Mouse (Mus musculus) heart, embryonic 12.5 days (tissue): ENCODE measurements around the gene Olfr91. TPM values are rescaled to one million over a fixed set of nuclear protein-coding genes. Genes with fewer than 3 reads are reported as not detected.
A peak's percentile ranks its signal among the peaks of the same experiment; 100 is the strongest.
"Not testable (repeated sequence)": the region's sequence is repeated elsewhere in the genome, so short reads cannot be mapped to it uniquely, and the experiment has no call there.

Source experiments
- ATAC-seq: fragments of 200-750 bp; cut with Nextera tagmentation; 2 replicates; pipeline ENCODE4 v1.8.0; 2017; ENCODE audit warnings: moderate TSS enrichment, moderate library complexity; ENCODE audit not compliant: insufficient number of reproducible peaks, low FRiP score
- H3K27ac ChIP-seq: fragments of 300-500 bp; sonication (generic); 2 replicates; pipeline ENCODE4 v1.5.1; 2016; ENCODE audit warnings: mild to moderate bottlenecking, moderate library complexity; ENCODE audit not compliant: poor library complexity, severe bottlenecking
- H3K27me3 ChIP-seq: fragments of 300-500 bp; sonication (generic); replicated peaks from 2 replicates; pipeline ENCODE4 v1.6.1; 2016; ENCODE audit warnings: mild to moderate bottlenecking, moderate library complexity
- H3K36me3 ChIP-seq: fragments of 300-500 bp; sonication (generic); 2 replicates; pipeline ENCODE4 v1.6.1; 2016; ENCODE audit warnings: mild to moderate bottlenecking, moderate library complexity
- H3K4me1 ChIP-seq: fragments of 300-500 bp; sonication (generic); replicated peaks from 2 replicates; pipeline ENCODE4 v1.6.1; 2016; ENCODE audit warnings: mild to moderate bottlenecking
- H3K4me2 ChIP-seq: fragments of 300-500 bp; sonication (generic); 2 replicates; pipeline ENCODE4 v1.6.1; 2016; ENCODE audit warnings: mild to moderate bottlenecking, moderate library complexity
- H3K4me3 ChIP-seq: fragments of 300-500 bp; sonication (generic); 2 replicates; pipeline ENCODE4 v1.5.1; 2016; ENCODE audit warnings: mild to moderate bottlenecking
- H3K9ac ChIP-seq: fragments of 300-500 bp; sonication (generic); 2 replicates; pipeline ENCODE4 v1.6.1; 2016; ENCODE audit warnings: mild to moderate bottlenecking, moderate library complexity
- H3K9me3 ChIP-seq: fragments of 300-500 bp; sonication (generic); replicated peaks from 2 replicates; pipeline ENCODE4 v1.6.1; 2016; ENCODE audit warnings: mild to moderate bottlenecking, moderate library complexity
- WGBS: fragments of 180-500 bp; shearing (Covaris S2); methylation state at CpG from one replicate; pipeline ENCODE4 v1.1.7; 2016; 5-methylcytosine and 5-hydroxymethylcytosine counted together
- polyA plus RNA-seq: library from polyadenylated mRNA; unstranded; fragments of >200 nt; fragmentation: Nextera tagmentation; extraction: Ambion mirVana; gene quantifications from 2 replicates; pipeline ENCODE4 v1.2.1, GENCODE M21; 2016

The Olfr91 gene
- polyA plus RNA-seq: 0.05 TPM in 1 of 2 replicates, not detected in the other

DNA sequence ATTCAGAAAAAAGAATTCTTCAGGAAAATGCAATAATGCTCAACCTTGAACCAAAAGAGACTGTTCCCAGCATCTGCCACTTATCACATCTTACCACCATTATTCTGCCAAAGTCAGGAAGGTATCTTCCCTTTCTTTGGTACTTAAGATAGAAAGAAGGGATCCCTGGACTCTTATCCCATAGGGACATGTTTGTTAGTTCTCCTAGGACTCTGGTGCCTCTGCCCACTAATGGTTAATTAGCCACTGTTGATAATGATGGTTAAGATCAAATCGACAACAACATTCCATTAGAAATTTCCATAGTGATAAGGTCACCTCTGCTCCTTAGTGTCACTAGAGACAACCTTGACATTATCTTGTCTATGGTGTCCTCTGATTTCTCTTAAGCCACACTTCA lies at the start of gene Olfr91:
Olfr91 (minus strand) TSS at position 101 of the 400 bp plus-strand sequence.
- H3K36me3 ChIP-seq: no peaks in the 10 kb centered on the region
- 78% methylated on average over 1 of the region's 1 CpGs for WGBS
- H3K4me3 ChIP-seq: no peak within 1 kb of the TSS
- no peak within 1 kb of the TSS for H3K4me2 ChIP-seq
- H3K27ac ChIP-seq: no peak within 1 kb of the TSS
- no peaks in the 10 kb centered on the region for H3K27me3 ChIP-seq
- H3K9ac ChIP-seq: no peak within 1 kb of the TSS
- no peaks in the 10 kb centered on the region for H3K4me1 ChIP-seq
- no peaks in the 10 kb centered on the region for H3K9me3 ChIP-seq
- no peak for ATAC-seq

DNA sequence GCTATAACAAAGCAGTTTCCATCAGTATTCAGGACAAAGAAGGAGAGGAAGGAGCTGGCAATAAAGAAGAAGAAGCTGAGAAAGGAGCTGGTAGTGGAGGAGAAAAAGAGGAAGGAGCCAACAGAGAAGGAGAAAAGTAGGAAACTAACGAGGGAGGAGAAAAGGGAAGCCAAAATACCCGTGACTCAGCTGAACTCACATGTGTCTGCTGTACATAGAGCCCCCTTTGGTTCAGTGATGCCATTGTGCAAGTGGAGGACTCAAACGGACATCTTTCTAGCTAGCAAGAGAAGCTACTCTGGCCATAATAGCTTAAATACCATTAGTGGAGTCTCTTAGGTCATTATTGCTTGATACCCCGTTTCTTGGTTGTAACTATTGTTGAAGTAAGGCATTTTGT lies 33.3 kb upstream of the Olfr91 start:
- H3K27ac ChIP-seq, H3K9ac ChIP-seq, H3K4me1 ChIP-seq, H3K36me3 ChIP-seq, H3K9me3 ChIP-seq, ATAC-seq, H3K4me3 ChIP-seq, H3K4me2 ChIP-seq, H3K27me3 ChIP-seq: not testable (repeated sequence)
- WGBS: 58% methylated on average over 4 of the region's 4 CpGs

DNA sequence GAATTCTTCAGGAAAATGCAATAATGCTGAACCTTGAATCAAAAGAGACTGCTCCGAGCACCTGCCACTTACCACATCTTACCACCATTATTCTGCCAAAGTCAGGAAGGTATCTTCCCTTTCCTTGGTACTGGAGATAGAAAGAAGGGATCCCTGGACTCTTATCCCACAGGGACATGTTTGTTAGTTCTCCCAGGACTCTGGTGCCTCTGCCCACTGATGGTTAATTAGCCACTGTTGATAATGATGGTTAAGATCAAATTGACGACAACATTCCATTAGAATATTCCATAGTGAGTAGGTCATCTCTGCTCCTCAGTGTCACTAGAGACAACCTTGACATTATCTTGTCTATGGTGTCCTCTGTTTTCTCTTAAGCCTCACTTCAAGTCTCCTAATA lies 21.9 kb upstream of the Olfr91 start, which contains the start of gene Olfr92:
Olfr92 (minus strand) TSS at position 101 of the 400 bp plus-strand sequence.
- H3K9ac ChIP-seq: no peak within 1 kb of the TSS
- ATAC-seq: no peak
- 78% methylated on average over 2 of the region's 2 CpGs for WGBS

GRCm38 (mm10) chr17:37093289-37093688 lies 4.8 kb downstream of the Olfr91 start:
- H3K4me2 ChIP-seq: no peak overlapping the region
- H3K4me3 ChIP-seq: no peak overlapping the region
- no peak overlapping the region for H3K27ac ChIP-seq
- H3K36me3 ChIP-seq: no peaks in the 10 kb centered on the region
- no peak overlapping the region for H3K9ac ChIP-seq
- H3K27me3 ChIP-seq: no peaks in the 10 kb centered on the region
- no peaks in the 10 kb centered on the region for H3K4me1 ChIP-seq
- WGBS: 74% methylated on average over 5 of the region's 5 CpGs
- no peak for ATAC-seq
- H3K9me3 ChIP-seq: no peaks in the 10 kb centered on the region

More for the DNA sequence above, 21.9 kb upstream of the Olfr91 start, which contains the start of gene Olfr92:
- H3K36me3 ChIP-seq: no peaks in the 10 kb centered on the region
- no peak within 1 kb of the TSS for H3K27ac ChIP-seq
- H3K4me3 ChIP-seq: no peak within 1 kb of the TSS
- H3K4me2 ChIP-seq: no peak within 1 kb of the TSS
- H3K4me1 ChIP-seq: no peaks in the 10 kb centered on the region
- H3K27me3 ChIP-seq: no peaks in the 10 kb centered on the region
- H3K9me3 ChIP-seq: no peaks in the 10 kb centered on the region

DNA sequence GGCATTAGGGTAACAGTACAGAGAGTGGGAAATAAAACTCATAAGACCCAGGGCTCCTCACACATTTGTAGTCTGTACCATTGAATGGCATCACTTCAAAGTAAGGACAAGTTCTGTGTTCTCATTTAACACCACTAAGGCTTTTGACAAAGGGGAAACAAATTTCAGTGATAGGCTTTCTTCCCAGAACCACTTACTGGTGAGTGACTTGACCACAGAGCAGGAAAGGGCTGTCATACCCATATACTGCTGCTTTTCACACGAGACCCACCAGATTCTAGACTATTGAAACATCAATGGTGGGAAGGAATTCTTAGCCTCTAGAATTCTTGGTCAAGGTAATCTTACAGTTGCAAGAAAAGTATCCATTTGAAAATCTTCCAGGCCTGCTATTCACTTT lies 5.9 kb downstream of the Olfr91 start:
- H3K4me2 ChIP-seq: no peak overlapping the region
- no peak overlapping the region for H3K4me3 ChIP-seq
- no peak overlapping the region for H3K27ac ChIP-seq
- no peaks in the 10 kb centered on the region for H3K27me3 ChIP-seq
- ATAC-seq: no peak
- H3K9ac ChIP-seq: no peak overlapping the region
- H3K9me3 ChIP-seq: no peaks in the 10 kb centered on the region
- no peaks in the 10 kb centered on the region for H3K4me1 ChIP-seq
- 67% methylated on average over 1 of the region's 1 CpGs for WGBS
- H3K36me3 ChIP-seq: no peaks in the 10 kb centered on the region

DNA sequence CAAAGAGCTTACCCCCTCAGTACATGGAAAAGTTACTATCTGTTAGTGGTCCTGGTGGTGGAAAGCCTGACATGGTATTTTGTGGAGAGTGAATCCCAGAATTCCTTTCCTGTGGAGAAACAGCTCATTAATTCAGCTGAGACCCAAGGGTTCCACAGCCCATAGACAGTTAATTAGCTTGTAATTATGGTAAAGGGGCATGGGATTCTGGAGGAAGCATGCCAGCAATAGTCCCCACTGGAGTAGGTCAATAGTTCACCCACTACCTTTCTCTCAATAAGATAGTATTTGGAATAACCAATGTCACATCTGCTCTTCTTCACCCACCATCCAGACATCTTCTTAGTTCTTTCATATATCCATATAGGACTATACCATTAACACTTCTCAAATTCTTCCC lies 9.7 kb downstream of the Olfr91 start, which contains the start of gene Olfr90:
Olfr90 (minus strand) TSS at position 101 of the 400 bp plus-strand sequence.
- H3K9ac ChIP-seq: no peak within 1 kb of the TSS
- H3K4me3 ChIP-seq: no peak within 1 kb of the TSS
- H3K36me3 ChIP-seq: no peaks in the 10 kb centered on the region
- no peaks in the 10 kb centered on the region for H3K4me1 ChIP-seq
- H3K9me3 ChIP-seq: no peaks in the 10 kb centered on the region
- no peak within 1 kb of the TSS for H3K27ac ChIP-seq
- H3K4me2 ChIP-seq: no peak within 1 kb of the TSS
- H3K27me3 ChIP-seq: no peaks in the 10 kb centered on the region
- ATAC-seq: no peak

DNA sequence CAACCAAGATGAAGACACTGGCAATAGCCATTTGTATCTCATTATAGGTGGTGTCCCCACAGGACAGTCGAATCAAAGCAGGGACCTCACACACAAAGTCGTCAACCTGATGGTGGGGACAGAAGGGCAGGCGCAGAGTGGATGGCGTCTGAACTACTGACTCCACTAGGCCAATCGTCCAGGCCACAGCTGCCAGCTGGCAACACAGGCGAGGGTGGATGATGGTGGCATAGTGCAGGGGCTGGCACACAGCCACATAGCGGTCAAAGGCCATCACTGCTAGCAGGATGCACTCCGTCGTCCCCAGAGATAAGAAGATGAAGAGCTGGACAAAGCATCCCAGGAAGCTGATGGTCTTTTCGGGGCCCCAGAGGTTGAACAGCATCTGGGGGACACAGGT lies 12.5 kb downstream of the Olfr91 start:
- ATAC-seq: no peak
- no peak overlapping the region for H3K4me2 ChIP-seq
- WGBS: 59% methylated on average over 10 of the region's 10 CpGs
- no peaks in the 10 kb centered on the region for H3K27me3 ChIP-seq
- no peak overlapping the region for H3K9ac ChIP-seq
- H3K27ac ChIP-seq: no peak overlapping the region
- no peaks in the 10 kb centered on the region for H3K9me3 ChIP-seq
- H3K36me3 ChIP-seq: no peaks in the 10 kb centered on the region
- H3K4me3 ChIP-seq: no peak overlapping the region
- H3K4me1 ChIP-seq: no peaks in the 10 kb centered on the region

GRCm38 (mm10) chr17:37084632-37085031 lies 13.4 kb downstream of the Olfr91 start:
- no peak overlapping the region for H3K4me3 ChIP-seq
- H3K9ac ChIP-seq: no peak overlapping the region
- no peaks in the 10 kb centered on the region for H3K27me3 ChIP-seq
- no peak overlapping the region for H3K27ac ChIP-seq
- H3K4me1 ChIP-seq: 0 out of 2 replicates have a peak, but pooled peaks cover 6% of the 10 kb centered on the region
- H3K9me3 ChIP-seq: no peaks in the 10 kb centered on the region
- WGBS: 65% methylated on average over 5 of the region's 5 CpGs
- H3K36me3 ChIP-seq: no peaks in the 10 kb centered on the region
- no peak for ATAC-seq
- H3K4me2 ChIP-seq: no peak overlapping the region

DNA sequence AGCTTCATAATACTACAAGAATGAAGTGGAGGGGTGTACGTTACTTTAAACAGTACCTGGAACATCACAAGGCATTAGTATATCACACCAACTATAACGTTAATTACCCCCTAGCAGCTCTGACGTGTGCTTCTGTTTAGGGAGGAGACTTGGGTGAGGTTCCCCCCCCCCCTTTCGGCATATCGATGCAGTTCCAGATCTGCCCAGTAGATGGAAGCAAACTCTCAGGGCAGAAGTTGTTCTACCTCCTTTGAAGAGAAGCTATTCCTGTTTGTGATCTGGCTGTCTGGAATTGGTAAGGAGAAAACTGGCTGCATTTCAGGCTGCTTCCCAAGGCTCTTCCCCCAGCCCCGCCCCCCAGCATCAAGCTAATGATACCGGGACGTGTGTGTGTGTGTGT lies 14.8 kb downstream of the Olfr91 start:
- peak; percentile 47; the same call in 1 of the 2 replicates for ATAC-seq
- Histone ChIP-seq H3K9ac (no peak overlapping the region), H3K4me1 (0 out of 2 replicates have a peak, but pooled peaks cover 6% of the 10 kb centered on the region), H3K9me3 (no peaks in the 10 kb centered on the region), H3K27me3 (no peaks in the 10 kb centered on the region), H3K4me2 (no peak overlapping the region), H3K36me3 (no peaks in the 10 kb centered on the region), H3K27ac (no peak overlapping the region), H3K4me3 (no peak overlapping the region)
- 6% methylated on average over 6 of the region's 8 CpGs for WGBS

DNA sequence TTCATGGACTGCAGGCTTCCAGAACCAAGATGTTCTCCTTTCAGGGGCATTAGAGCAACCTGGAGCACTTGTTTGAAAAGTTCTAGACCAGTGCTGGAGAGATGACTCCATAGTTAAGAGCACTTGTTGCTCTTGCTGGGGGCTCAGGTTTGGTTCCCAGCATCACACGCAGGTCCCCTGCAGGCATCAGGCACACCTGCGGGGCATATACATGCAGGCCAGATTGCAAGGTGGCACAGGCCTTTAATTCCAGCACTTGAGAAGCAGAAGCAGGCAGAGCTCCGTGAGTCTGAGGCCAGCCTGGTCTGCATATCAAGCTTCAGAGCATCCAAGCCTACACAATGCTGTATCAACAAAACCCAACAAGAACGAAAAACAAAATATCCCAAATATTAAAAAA lies 16.4 kb downstream of the Olfr91 start:
- no peak overlapping the region for H3K4me3 ChIP-seq
- H3K4me1 ChIP-seq: 0 out of 2 replicates have a peak, but pooled peaks cover 6% of the 10 kb centered on the region
- no peaks in the 10 kb centered on the region for H3K9me3 ChIP-seq
- no peak overlapping the region for H3K4me2 ChIP-seq
- ATAC-seq: no peak
- no peaks in the 10 kb centered on the region for H3K27me3 ChIP-seq
- WGBS: 84% methylated on average over 4 of the region's 4 CpGs
- H3K9ac ChIP-seq: no peak overlapping the region
- no peaks in the 10 kb centered on the region for H3K36me3 ChIP-seq
- H3K27ac ChIP-seq: no peak overlapping the region

DNA sequence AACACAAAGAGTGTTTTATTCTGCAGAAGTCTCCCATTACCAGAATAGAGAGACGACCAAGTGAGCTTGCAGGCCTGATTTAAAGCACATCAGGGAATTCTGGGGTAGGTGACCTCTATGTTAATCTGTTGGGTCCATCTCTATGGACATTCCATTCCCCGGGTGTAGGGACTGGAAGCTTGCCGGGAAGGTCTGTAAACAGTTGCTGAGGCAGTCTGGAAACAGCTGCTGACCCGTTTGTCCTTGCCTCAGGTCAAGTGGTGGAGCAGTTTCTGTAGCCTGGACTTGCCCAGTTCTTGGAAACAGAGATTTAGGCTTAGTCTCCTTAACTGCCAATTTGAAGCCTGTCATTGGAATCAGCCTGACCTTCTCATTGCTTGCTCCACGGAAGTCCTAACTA lies 18.0 kb downstream of the Olfr91 start:
- Histone ChIP-seq H3K27me3 (no peaks in the 10 kb centered on the region), H3K36me3 (no peaks in the 10 kb centered on the region), H3K4me3 (no peak overlapping the region), H3K27ac (no peak overlapping the region), H3K9me3 (no peaks in the 10 kb centered on the region), H3K9ac (no peak overlapping the region), H3K4me1 (0 out of 2 replicates have a peak, but pooled peaks cover 6% of the 10 kb centered on the region), H3K4me2 (no peak overlapping the region)
- ATAC-seq: no peak
- WGBS: 12% methylated on average over 5 of the region's 5 CpGs

DNA sequence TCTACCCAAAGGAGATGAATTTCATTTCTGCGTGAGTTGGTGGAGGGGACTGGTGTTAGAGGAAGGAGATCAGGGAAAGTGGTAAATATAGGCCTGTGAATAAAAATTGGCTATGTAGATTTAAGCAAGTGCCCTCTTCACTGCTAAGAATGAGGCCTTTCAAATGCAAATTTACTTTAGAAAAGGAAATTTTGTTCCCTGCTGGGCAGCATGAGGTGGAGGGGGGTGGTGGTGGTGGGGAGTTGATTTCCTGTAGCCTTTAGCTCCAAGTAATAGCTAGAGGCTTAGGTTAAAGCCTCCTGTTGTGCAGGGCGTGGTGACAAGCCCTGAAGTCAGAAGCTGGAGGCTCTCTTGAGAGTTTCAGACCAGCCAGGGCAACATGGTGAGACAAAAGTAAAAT lies 19.1 kb downstream of the Olfr91 start:
- H3K9ac ChIP-seq: no peak overlapping the region
- no peak overlapping the region for H3K4me3 ChIP-seq
- H3K4me2 ChIP-seq: no peak overlapping the region
- H3K4me1 ChIP-seq: 0 out of 2 replicates have a peak, but pooled peaks cover 6% of the 10 kb centered on the region
- no peaks in the 10 kb centered on the region for H3K27me3 ChIP-seq
- no peak overlapping the region for H3K27ac ChIP-seq
- H3K9me3 ChIP-seq: no peaks in the 10 kb centered on the region
- ATAC-seq: no peak
- WGBS: 51% methylated on average over 2 of the region's 2 CpGs
- peaks cover 8% of the 10 kb centered on the region for H3K36me3 ChIP-seq
